Mouse (Mus musculus): Measurements from ENCODE around the gene Pkp1.

DNA sequence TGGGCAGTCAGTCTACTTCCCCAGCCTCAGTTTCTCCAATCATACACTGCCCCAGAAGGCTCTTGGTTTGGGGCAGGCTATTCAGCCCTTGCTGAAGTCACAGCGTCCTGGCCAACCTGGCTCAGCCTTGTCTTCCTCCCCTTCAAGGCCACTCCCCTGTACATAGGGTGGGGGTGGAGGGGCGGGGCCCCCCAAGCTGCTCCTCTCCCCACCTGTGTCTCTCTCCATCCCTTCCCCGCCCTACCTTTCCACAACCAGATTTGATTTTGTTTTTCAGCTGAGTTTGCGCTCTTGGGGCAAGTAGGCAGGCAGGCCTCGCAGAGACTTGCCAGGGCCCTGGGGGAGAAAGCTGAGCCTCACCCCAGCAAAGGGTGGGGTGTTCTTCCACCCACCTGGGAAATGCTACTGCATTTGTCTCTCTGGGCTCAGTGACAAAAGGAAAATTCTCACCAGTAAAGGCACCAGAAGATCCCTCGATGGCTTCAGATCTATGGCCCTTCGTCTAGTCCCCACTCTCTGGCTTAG, 19.0 kb downstream of the Pkp1 start:
- TF ChIP-seq POLR2A (IDR thresholded peaks at IDR 0.05; ENCODE audit: low read depth, low read length), result no peak
- no peak for TF ChIP-seq CTCF (IDR thresholded peaks at IDR 0.05; ENCODE audit: extremely low read depth, insufficient read depth, insufficient read length, insufficient replicate concordance)

Data from spleen, adult 2 months (tissue).